Mouse (Mus musculus) retina, adult 2 months (tissue): ENCODE data around the gene Gm3636.
"Not testable (repeated sequence)": the region's sequence is repeated elsewhere in the genome, so short reads cannot be mapped to it uniquely, and the experiment has no call there.

Source experiments
- DNase-seq: peaks from one replicate; pipeline ENCODE4 v3.0.0-alpha.2; 2012; ENCODE audit warnings: low read depth, low spot score

The Gm3636 gene

DNA sequence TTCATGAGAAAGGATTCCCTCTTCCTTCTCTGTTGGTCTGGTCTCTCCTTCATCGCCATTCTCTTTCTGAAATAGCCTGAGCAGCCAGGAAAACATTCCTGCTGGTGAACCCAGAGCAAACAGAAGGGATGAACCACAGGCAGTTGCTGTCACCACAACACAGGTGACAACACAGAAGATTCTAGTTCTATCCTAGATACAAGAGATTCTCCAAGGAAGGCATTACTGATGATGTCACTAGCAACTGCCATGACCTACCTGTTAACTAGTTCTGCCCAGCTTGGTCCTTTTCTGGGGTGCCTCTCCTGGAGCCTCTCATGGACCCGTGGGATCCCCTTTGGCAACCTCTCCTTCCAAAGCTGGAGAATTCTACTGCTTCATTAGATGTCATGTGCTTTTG lies at the start of gene Gm3636:
Gene Gm3636 (minus strand): TSS at position 101 of the 400 bp plus-strand sequence.
- not testable (repeated sequence) for DNase-seq

DNA sequence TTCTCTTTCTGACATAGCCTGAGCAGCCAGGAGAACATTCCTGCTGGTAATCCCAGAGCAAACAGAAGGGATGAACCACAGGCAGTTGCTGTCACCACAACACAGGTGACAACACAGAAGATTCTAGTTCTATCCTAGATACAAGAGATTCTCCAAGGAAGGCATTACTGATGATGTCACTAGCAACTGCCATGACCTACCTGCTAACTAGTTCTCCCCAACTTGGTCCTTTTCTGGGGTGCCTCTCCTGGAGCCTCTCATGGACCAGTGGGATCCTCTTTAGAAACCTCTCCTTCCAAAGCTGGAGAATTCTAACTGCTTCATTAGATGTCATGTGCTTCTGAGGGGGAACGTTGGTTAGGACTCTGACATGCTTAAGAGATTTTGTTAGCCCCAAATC lies 32.2 kb upstream of the Gm3636 start, which contains the start of gene Gm8362:
Gene Gm8362 (minus strand): TSS at position 101 of the 400 bp plus-strand sequence.
- DNase-seq: not testable (repeated sequence)

DNA sequence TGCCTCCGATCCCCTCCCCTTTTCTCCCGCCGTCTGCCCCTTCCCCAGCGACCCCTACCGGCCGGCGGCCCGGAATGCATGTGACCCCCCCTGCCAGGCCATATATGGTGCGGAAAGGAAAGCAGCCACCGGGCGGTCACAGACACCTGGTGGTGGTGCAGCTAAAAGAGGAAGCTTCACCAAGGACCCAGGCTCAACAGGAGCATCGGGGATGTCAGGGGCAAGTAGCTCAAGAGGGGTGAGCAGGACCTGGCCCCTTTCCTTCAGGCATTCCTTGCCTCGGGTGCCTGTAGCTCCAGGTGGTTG lies 15.1 kb upstream of the Gm3636 start:
- DNase-seq: not testable (repeated sequence)

DNA sequence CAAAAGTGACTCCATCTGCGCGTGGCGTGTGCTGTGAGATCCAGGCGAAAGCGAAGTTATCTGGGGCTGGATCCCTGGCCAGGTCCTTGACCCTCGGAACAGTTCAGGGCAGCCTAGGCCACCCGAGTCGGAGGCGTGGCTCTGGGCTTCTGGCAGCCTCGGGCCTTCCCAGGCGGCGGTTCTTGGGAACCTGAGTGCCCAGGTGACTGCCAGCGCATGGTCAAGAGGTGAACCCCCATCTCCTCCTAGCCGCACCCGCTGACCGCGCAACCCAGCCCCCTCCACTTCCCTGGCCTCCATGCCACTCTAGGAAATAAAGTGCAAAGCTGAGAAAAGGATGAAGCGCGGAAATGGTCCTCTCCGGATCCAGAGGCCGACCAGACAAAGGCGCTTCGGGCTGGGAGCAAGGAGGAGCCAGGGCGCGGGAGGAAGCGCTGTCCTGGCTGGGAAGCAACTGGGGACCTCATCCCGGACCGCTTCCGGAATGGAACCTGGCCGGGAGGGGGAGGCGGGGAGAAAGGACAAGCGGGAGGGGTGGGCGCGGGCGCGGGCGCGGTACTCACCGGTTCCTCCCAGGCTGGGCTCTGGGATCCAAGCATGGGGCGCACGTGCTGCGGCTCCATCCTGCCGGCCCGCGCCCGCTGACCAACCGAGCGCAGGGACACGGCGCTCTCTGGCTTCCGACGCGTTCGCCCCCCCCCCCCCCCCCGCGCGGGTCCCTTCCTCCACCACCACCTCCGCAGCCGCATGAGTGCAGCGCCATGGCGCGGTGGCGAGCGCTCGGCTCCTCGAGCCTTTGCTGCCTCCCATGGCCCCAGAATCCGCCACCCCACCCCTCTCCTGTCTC lies 14.5 kb upstream of the Gm3636 start:
- DNase-seq: not testable (repeated sequence)

DNA sequence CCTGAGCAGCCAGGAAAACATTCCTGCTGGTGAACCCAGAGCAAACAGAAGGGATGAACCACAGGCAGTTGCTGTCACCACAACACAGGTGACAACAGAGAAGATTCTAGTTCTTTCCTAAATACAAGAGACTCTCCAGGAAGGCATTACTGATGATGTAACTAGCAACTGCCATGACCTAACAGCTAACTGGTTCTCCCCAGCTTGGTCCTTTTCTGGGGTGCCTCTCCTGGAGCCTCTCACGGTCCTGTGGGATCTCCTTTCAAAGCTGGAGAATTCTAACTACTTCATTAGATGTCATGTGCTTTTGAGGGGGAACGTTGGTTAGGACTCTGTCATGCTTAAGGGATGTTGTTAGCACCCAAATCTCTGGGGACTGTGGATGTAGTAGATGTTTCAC lies 22.0 kb downstream of the Gm3636 start, which contains the start of gene Gm8050:
Gene Gm8050 (minus strand): TSS at position 101 of the 400 bp plus-strand sequence.
- not testable (repeated sequence) for DNase-seq
